Mouse (Mus musculus) left cerebral cortex, postnatal 4 days (tissue): ENCODE results near the gene Tomm5. TPM values are rescaled to one million over a fixed set of nuclear protein-coding genes. Genes with fewer than 3 reads are reported as not detected.
"Not testable (repeated sequence)": the region's sequence is repeated elsewhere in the genome, so short reads cannot be mapped to it uniquely, and the experiment has no call there.

Source experiments
- DNase-seq: peaks from one replicate; pipeline ENCODE4 v3.0.0-alpha.2; 2022
- intact Hi-C: fragments of 180-260 bp; cut with DNase I; formaldehyde crosslinking; loops from one replicate; pipeline ENCODE4 v1.15.1; 2025
- total RNA-seq, 2 experiments: library from RNA; stranded (reverse); gene quantifications; 2 replicates each; pipeline ENCODE4 v1.2.3; 2021

Gene Tomm5
- total RNA-seq: 10 to 100 TPM; 54.3 to 60.2 TPM

- peak; percentile 91 for DNase-seq
- intact Hi-C loops: loop anchor here (1.0 kb wide), 1 partner anchor 173 kb away; no protein-coding TSS in a partner anchor
These were observed at the start of gene Tomm5 for GRCm38 (mm10) chr4:45107601-45108277. Tomm5 (minus strand) TSS chr4:45108114.

- intact Hi-C loops: no loop called here
- no peak for DNase-seq
These were observed 48.5 kb upstream of the Tomm5 start for GRCm38 (mm10) chr4:45156433-45156832.

GRCm38 (mm10) chr4:45143005-45143404 lies 35.1 kb upstream of the Tomm5 start:
- DNase-seq: peak; percentile 64

GRCm38 (mm10) chr4:45142411-45142810 lies 34.5 kb upstream of the Tomm5 start:
- peak; percentile 46 for DNase-seq
- intact Hi-C loops: no loop called here

More at GRCm38 (mm10) chr4:45143005-45143404, 35.1 kb upstream of the Tomm5 start:
- intact Hi-C loops: no loop called here

GRCm38 (mm10) chr4:45141835-45142234 lies 33.9 kb upstream of the Tomm5 start:
- intact Hi-C loops: no loop called here
- DNase-seq: peak; percentile 40

GRCm38 (mm10) chr4:45137636-45138035 lies 29.7 kb upstream of the Tomm5 start:
- DNase-seq: no peak
- intact Hi-C loops: no loop called here

GRCm38 (mm10) chr4:45134471-45134870 lies 26.6 kb upstream of the Tomm5 start:
- intact Hi-C loops: no loop called here

GRCm38 (mm10) chr4:45131021-45131420 lies 23.1 kb upstream of the Tomm5 start:
- intact Hi-C loops: no loop called here
- DNase-seq: no peak

More at GRCm38 (mm10) chr4:45134471-45134870, 26.6 kb upstream of the Tomm5 start:
- DNase-seq: no peak

- DNase-seq: no peak
- intact Hi-C loops: no loop called here
These were observed 13.4 kb upstream of the Tomm5 start for GRCm38 (mm10) chr4:45121311-45121710.

- intact Hi-C loops: no loop called here
These were observed 669 bp upstream of the Tomm5 start for GRCm38 (mm10) chr4:45108456-45109110.

GRCm38 (mm10) chr4:45107066-45107465 lies 848 bp downstream of the Tomm5 start:
- no peak for DNase-seq
- intact Hi-C loops: loop anchor here (1.0 kb wide), 1 partner anchor 173 kb away; no protein-coding TSS in a partner anchor

More at GRCm38 (mm10) chr4:45108456-45109110, 669 bp upstream of the Tomm5 start:
- DNase-seq: no peak

- DNase-seq: no peak
- intact Hi-C loops: no loop called here
These were observed 1.5 kb downstream of the Tomm5 start for GRCm38 (mm10) chr4:45106409-45106808.

- peak; percentile 66 for DNase-seq
- intact Hi-C loops: no loop called here
These were observed 10.6 kb downstream of the Tomm5 start for GRCm38 (mm10) chr4:45097198-45097872.

GRCm38 (mm10) chr4:45084895-45085290 lies 23.0 kb downstream of the Tomm5 start:
- DNase-seq: no peak
- intact Hi-C loops: no loop called here

GRCm38 (mm10) chr4:45084021-45084894 lies 23.7 kb downstream of the Tomm5 start, which contains the start of gene Fbxo10:
Fbxo10 (minus strand) TSS chr4:45084604.
- DNase-seq: peak; percentile 96
- intact Hi-C loops: no loop called here

- intact Hi-C loops: no loop called here
- DNase-seq: peak; percentile 22
These were observed 24.4 kb downstream of the Tomm5 start for GRCm38 (mm10) chr4:45083487-45083886.

GRCm38 (mm10) chr4:45082951-45083350 lies 25.0 kb downstream of the Tomm5 start:
- DNase-seq: no peak
- intact Hi-C loops: no loop called here

GRCm38 (mm10) chr4:45081041-45081440 lies 26.9 kb downstream of the Tomm5 start:
- intact Hi-C loops, DNase-seq: not testable (repeated sequence)

- intact Hi-C loops: no loop called here
- DNase-seq: no peak
These were observed 34.4 kb downstream of the Tomm5 start for GRCm38 (mm10) chr4:45073544-45073943.

GRCm38 (mm10) chr4:45072261-45072973 lies 35.5 kb downstream of the Tomm5 start:
- DNase-seq: no peak
- intact Hi-C loops: no loop called here
